Mouse (Mus musculus) MEL (cell line): Measurements from ENCODE around the gene Hibadh. TPM values are rescaled to one million over a fixed set of nuclear protein-coding genes. Genes with fewer than 3 reads are reported as not detected.

Source experiments
- DNase-seq: peaks from one replicate; pipeline ENCODE4 v3.0.0; 2011; ENCODE audit warnings: low read depth, low spot score
- H3K27ac ChIP-seq: 2 replicates; pipeline ENCODE4 v1.5.1; 2012; ENCODE audit warnings: low read depth, mild to moderate bottlenecking, control low read depth, low read length, moderate library complexity; ENCODE audit not compliant: control insufficient read depth
- H3K27me3 ChIP-seq, 2 experiments: fragments of 150-350 bp in 1 of 2; sonication (generic) in 1 of 2; 2 replicates each; pipeline ENCODE4 v1.6.1; 2012; ENCODE audit warnings: low read length in 2 of 2, mild to moderate bottlenecking in 2 of 2, improper control_type of control experiment in 1 of 2, moderate library complexity in 1 of 2; ENCODE audit not compliant: insufficient read depth in 2 of 2, control insufficient read depth in 1 of 2
- H3K36me3 ChIP-seq, 2 experiments: 2 replicates each; pipeline ENCODE4 v1.6.1; 2012 to 2014; ENCODE audit warnings: low read length in 2 of 2, improper control_type of control experiment in 1 of 2, inconsistent platforms in 1 of 2, mild to moderate bottlenecking in 1 of 2; ENCODE audit not compliant: insufficient read depth in 2 of 2, control insufficient read depth in 1 of 2
- H3K4me1 ChIP-seq, 2 experiments: fragments of 150-350 bp in 1 of 2; sonication (generic) in 1 of 2; 2 replicates each; pipeline ENCODE4 v1.6.1; 2012; ENCODE audit warnings: low read length in 2 of 2, improper control_type of control experiment in 1 of 2, mild to moderate bottlenecking in 1 of 2; ENCODE audit not compliant: insufficient read depth in 2 of 2, control insufficient read depth in 1 of 2
- H3K4me3 ChIP-seq, 2 experiments: fragments of 150-350 bp in 1 of 2; sonication (generic) in 1 of 2; 2 replicates each; pipeline ENCODE4 v1.5.1; 2012; ENCODE audit warnings: low read depth in 2 of 2, low read length in 2 of 2, mild to moderate bottlenecking in 2 of 2, moderate library complexity in 2 of 2, control low read depth in 1 of 2, improper control_type of control experiment in 1 of 2; ENCODE audit not compliant: control insufficient read depth in 1 of 2, insufficient read depth in 1 of 2
- H3K79me2 ChIP-seq: 2 replicates; pipeline ENCODE4 v1.6.1; 2012; ENCODE audit warnings: mild to moderate bottlenecking, low read length, moderate library complexity; ENCODE audit not compliant: control insufficient read depth, poor library complexity, insufficient read depth
- H3K9ac ChIP-seq: 2 replicates; pipeline ENCODE4 v1.6.1; 2012; ENCODE audit warnings: low read depth, mild to moderate bottlenecking, control low read depth, low read length, moderate library complexity; ENCODE audit not compliant: control insufficient read depth, poor library complexity, severe bottlenecking
- H3K9me3 ChIP-seq: fragments of 150-350 bp; sonication (generic); replicated peaks from 2 replicates; pipeline ENCODE4 v1.6.1; 2012; ENCODE audit warnings: mild to moderate bottlenecking, low read length, improper control_type of control experiment, moderate library complexity; ENCODE audit not compliant: insufficient read depth
- BHLHE40 ChIP-seq: IDR thresholded peaks from 2 replicates; pipeline ENCODE4 v1.6.1; 2012; ENCODE audit warnings: low read depth, mild to moderate bottlenecking, inconsistent platforms, low read length, improper control_type of control experiment, borderline replicate concordance
- CHD2 ChIP-seq: IDR thresholded peaks from 2 replicates; pipeline ENCODE4 v1.6.1; 2011; ENCODE audit warnings: low read length, improper control_type of control experiment
- ELF1 ChIP-seq: IDR thresholded peaks from 2 replicates; pipeline ENCODE4 v1.6.1; 2014; ENCODE audit warnings: low read depth, mild to moderate bottlenecking, inconsistent platforms, low read length, improper control_type of control experiment, moderate library complexity
- EP300 ChIP-seq, 2 experiments: IDR thresholded peaks; 2 replicates each; pipeline ENCODE4 v1.6.1; 2011; ENCODE audit warnings: improper control_type of control experiment in 2 of 2, low read length in 2 of 2, low read depth in 1 of 2, mild to moderate bottlenecking in 1 of 2
- HCFC1 ChIP-seq: IDR thresholded peaks from 2 replicates; pipeline ENCODE4 v1.6.1; 2012; ENCODE audit warnings: low read depth, mild to moderate bottlenecking, inconsistent platforms, low read length, improper control_type of control experiment, moderate library complexity
- KAT2A ChIP-seq: conservative IDR thresholded peaks from 2 replicates; pipeline ENCODE4 v1.6.1; 2012; ENCODE audit warnings: low read depth, low read length, improper control_type of control experiment, inconsistent platforms
- MAFK ChIP-seq: IDR thresholded peaks from 2 replicates; pipeline ENCODE4 v1.6.1; 2011; ENCODE audit warnings: low read depth, mild to moderate bottlenecking, low read length, improper control_type of control experiment, borderline replicate concordance
- MAX ChIP-seq: IDR thresholded peaks from 2 replicates; pipeline ENCODE4 v1.6.1; 2011; ENCODE audit warnings: low read length, improper control_type of control experiment
- MAZ ChIP-seq: IDR thresholded peaks from 2 replicates; pipeline ENCODE4 v1.6.1; 2012; ENCODE audit warnings: low read depth, mild to moderate bottlenecking, inconsistent platforms, low read length, improper control_type of control experiment
- MXI1 ChIP-seq: IDR thresholded peaks from 2 replicates; pipeline ENCODE4 v1.6.1; 2011; ENCODE audit warnings: mild to moderate bottlenecking, low read depth, low read length, improper control_type of control experiment
- MYC ChIP-seq: IDR thresholded peaks from 2 replicates; pipeline ENCODE4 v1.6.1; 2011; ENCODE audit warnings: low read depth, mild to moderate bottlenecking, low read length, improper control_type of control experiment, moderate library complexity
- POLR2AphosphoS5 ChIP-seq: IDR thresholded peaks from 2 replicates; pipeline ENCODE4 v1.6.1; 2012; ENCODE audit warnings: low read depth, borderline replicate concordance, mild to moderate bottlenecking, inconsistent platforms, low read length, moderate library complexity, mixed read lengths
- SIN3A ChIP-seq: IDR thresholded peaks from 2 replicates; pipeline ENCODE4 v1.6.1; 2012; ENCODE audit warnings: low read length, improper control_type of control experiment, inconsistent platforms
- SMC3 ChIP-seq: IDR thresholded peaks from 2 replicates; pipeline ENCODE4 v1.6.1; 2011; ENCODE audit warnings: low read depth, low read length, improper control_type of control experiment
- TAL1 ChIP-seq: IDR thresholded peaks from 2 replicates; pipeline ENCODE4 v1.6.1; 2012; ENCODE audit warnings: mild to moderate bottlenecking, inconsistent platforms, low read length, moderate library complexity, mixed read lengths
- UBTF ChIP-seq: IDR thresholded peaks from 2 replicates; pipeline ENCODE4 v1.6.1; 2012; ENCODE audit warnings: low read depth, mild to moderate bottlenecking, inconsistent platforms, low read length, improper control_type of control experiment, moderate library complexity, borderline replicate concordance; ENCODE audit not compliant: insufficient read depth
- USF1 ChIP-seq: IDR thresholded peaks from 2 replicates; pipeline ENCODE4 v1.6.1; 2014; ENCODE audit warnings: low read depth, mild to moderate bottlenecking, inconsistent platforms, low read length, improper control_type of control experiment, moderate library complexity
- USF2 ChIP-seq, 2 experiments: IDR thresholded peaks; 2 replicates each; pipeline ENCODE4 v1.6.1; 2011 to 2012; ENCODE audit warnings: improper control_type of control experiment in 2 of 2, low read length in 2 of 2, borderline replicate concordance in 1 of 2, inconsistent platforms in 1 of 2, low read depth in 1 of 2, mild to moderate bottlenecking in 1 of 2; ENCODE audit not compliant: insufficient read depth in 1 of 2
- ZC3H11A ChIP-seq: IDR thresholded peaks from 2 replicates; pipeline ENCODE4 v1.6.1; 2012; ENCODE audit warnings: low read depth, mild to moderate bottlenecking, inconsistent platforms, low read length, improper control_type of control experiment
- ZMIZ1 ChIP-seq: IDR thresholded peaks from 2 replicates; pipeline ENCODE4 v1.6.1; 2012; ENCODE audit warnings: low read depth, mild to moderate bottlenecking, inconsistent platforms, low read length, improper control_type of control experiment, moderate library complexity
- ZNF384 ChIP-seq: IDR thresholded peaks from 2 replicates; pipeline ENCODE4 v1.6.1; 2012; ENCODE audit warnings: low read depth, mild to moderate bottlenecking, inconsistent platforms, low read length, improper control_type of control experiment
- polyA plus RNA-seq, 2 experiments: library from polyadenylated mRNA; stranded (reverse) in 1 of 2; unstranded in 1 of 2; fragments of >175 nt in 1 of 2; fragments of >200 nt in 1 of 2; gene quantifications; 2 replicates each; pipeline versions ENCODE4 v1.2.1 to v1.2.4; 2012; ENCODE audit warnings: low replicate concordance in 2 of 2, low read depth in 1 of 2; ENCODE audit not compliant: insufficient read length in 2 of 2, insufficient read depth in 1 of 2, missing spikeins in 1 of 2
- total RNA-seq: library from RNA; depleted of rRNA; stranded (reverse); fragments of 300-350 nt; gene quantifications from 2 replicates; pipeline ENCODE4 v1.2.3, GENCODE M21; 2012

Hibadh gene
- total and polyA plus RNA-seq, 3 experiments, result 31.2 to 39.3 TPM; not detected in 1

DNA sequence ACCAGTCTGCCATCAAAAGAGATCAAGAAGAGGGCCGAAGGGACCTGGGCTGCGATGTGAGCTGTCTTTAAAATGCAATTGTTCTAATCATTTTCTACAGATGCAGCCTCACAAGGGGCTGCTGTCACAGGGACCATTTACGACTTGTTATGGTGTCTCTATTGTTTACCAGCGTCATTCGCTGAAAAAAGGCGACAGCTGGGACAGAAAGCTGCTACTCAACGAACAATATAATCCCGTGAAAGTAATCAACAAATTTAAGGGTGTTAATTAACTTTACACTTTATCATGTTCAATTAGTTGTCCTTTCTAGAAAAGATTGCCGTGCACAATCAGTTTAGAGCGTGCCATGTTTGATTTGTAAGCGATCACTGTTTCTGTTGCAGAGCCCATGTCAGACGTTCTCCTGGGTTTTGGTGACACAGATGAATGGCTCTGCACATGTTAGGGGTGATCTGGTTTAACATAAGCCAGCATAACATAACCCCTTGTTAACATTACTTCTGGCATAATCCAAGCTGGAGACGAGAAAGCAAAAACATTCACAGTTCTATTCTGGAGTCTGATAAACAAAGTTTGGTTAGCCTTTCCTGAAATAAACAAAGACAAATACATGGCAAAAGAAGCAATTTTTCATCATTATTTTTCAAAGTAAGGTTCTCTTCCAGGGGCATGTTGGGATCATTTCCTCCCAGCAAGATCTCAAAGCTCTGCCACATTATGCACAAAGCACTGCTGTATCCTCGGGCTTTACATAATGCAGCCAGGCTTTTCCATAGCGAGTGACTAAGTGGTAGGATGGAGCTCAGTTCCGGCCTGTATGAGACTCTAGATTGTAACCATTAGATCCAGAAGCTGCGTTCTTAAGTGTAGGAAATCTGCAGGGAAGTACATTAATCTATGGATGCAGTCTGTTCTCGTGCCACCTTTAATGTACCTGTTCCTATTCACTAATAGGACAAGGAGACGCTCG lies 72.6 kb downstream of the Hibadh start:
- Histone ChIP-seq H3K9me3 (no peaks in the 10 kb centered on the region), H3K79me2 (no peaks in the 10 kb centered on the region), H3K9ac (no peak overlapping the region), H3K27ac (no peak overlapping the region), H3K27me3 (no peaks in the 10 kb centered on the region), H3K4me3 (no peak overlapping the region), H3K36me3 (no peaks in the 10 kb centered on the region), H3K4me1 (no peaks in the 10 kb centered on the region; a peak in 2 of 4 replicates)
- TF ChIP-seq USF2 (IDR thresholded peaks at IDR 0.05; ENCODE audit: borderline replicate concordance in 1 of 2, insufficient read depth in 1 of 2, low read depth in 1 of 2, low read length in 2 of 2), result no peak
- no peak for TF ChIP-seq ELF1
- TF ChIP-seq ZC3H11A, result no peak
- TF ChIP-seq POLR2AphosphoS5, result no peak
- no peak for TF ChIP-seq TAL1
- no peak for TF ChIP-seq MXI1
- no peak for TF ChIP-seq ZNF384
- no peak for TF ChIP-seq MAZ
- no peak for TF ChIP-seq MAX
- no peak for DNase-seq

DNA sequence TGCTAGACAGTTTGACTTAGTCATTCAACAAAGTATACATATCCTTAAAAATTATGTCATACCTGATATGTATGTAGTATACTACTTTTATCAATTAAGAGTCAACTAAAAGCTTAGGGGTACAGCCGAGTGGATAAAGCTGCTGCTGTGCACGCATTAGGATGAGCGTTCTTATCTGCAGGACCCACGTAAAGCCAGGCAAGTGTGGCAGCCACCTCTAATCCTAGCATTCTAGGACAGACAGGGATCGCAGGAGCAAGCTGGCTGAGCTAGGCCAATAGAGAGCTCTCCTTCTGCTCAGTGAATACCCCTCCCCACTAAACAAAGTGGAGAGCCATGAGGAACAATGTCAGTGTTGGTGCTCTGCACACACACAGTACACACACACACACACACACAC lies 75.0 kb downstream of the Hibadh start:
- no peak for TF ChIP-seq MAZ
- no peak overlapping the region for H3K4me3 ChIP-seq

DNA sequence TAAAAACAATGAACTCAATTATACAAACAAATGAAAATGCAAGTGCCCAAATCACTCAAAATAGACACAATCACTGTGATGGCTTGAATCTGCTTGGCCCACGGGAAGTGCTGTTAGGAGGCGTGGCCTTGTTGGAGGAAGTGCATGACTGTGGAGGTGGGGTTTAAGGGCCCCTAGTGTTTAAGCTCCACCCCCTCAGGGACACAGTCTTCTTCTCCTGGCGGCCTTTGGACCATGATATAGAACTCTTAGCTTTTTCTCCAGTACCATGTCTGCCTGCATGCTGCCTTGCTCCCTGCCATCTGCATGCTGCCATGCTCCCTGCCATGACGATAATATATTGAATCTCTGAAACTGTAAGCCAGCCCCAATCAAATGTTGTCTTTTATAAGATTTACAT lies 77.2 kb downstream of the Hibadh start:
- H3K4me3 ChIP-seq, result no peak overlapping the region
- H3K9me3 ChIP-seq, result no peaks in the 10 kb centered on the region
- no peaks in the 10 kb centered on the region; a peak in 1 of 4 replicates for H3K36me3 ChIP-seq
- no peak for DNase-seq
- no peaks in the 10 kb centered on the region for H3K79me2 ChIP-seq
- no peak overlapping the region for H3K27ac ChIP-seq
- H3K9ac ChIP-seq, result no peak overlapping the region
- no peak for TF ChIP-seq USF2 (IDR thresholded peaks at IDR 0.05; ENCODE audit: borderline replicate concordance in 1 of 2, insufficient read depth in 1 of 2, low read depth in 1 of 2, low read length in 2 of 2)
- no peak for TF ChIP-seq KAT2A
- TF ChIP-seq SMC3, result no peak
- TF ChIP-seq EP300 (IDR thresholded peaks at IDR 0.05; ENCODE audit: low read depth in 1 of 2, low read length in 2 of 2), result no peak
- TF ChIP-seq MAFK, result no peak
- no peak for TF ChIP-seq USF1
- TF ChIP-seq BHLHE40, result no peak
- TF ChIP-seq SIN3A, result no peak
- TF ChIP-seq MAX, result no peak
- no peak for TF ChIP-seq HCFC1
- no peak for TF ChIP-seq ZMIZ1
- TF ChIP-seq ZC3H11A, result no peak
- no peak for TF ChIP-seq MYC
- TF ChIP-seq ZNF384, result no peak
- TF ChIP-seq UBTF, result no peak
- no peak for TF ChIP-seq CHD2
- no peaks in the 10 kb centered on the region for H3K27me3 ChIP-seq
- no peaks in the 10 kb centered on the region; a peak in 2 of 4 replicates for H3K4me1 ChIP-seq

More for the DNA sequence above, 75.0 kb downstream of the Hibadh start:
- DNase-seq, result no peak
- Histone ChIP-seq H3K27me3 (no peaks in the 10 kb centered on the region), H3K27ac (no peak overlapping the region), H3K9ac (no peak overlapping the region), H3K79me2 (no peaks in the 10 kb centered on the region), H3K4me1 (no peaks in the 10 kb centered on the region; a peak in 2 of 4 replicates), H3K9me3 (no peaks in the 10 kb centered on the region), H3K36me3 (no peaks in the 10 kb centered on the region)
